Mouse (Mus musculus) cerebellum, adult 2 months (tissue): ENCODE results near the gene Pde9a. TPM values are rescaled to one million over a fixed set of nuclear protein-coding genes. Genes with fewer than 3 reads are reported as not detected.

Experiments used
- DNase-seq, 2 experiments: peaks; one replicate each; pipeline ENCODE4 v3.0.0; 2021
- H3K27ac ChIP-seq: fragments of 200-500 bp; 2 replicates; pipeline ENCODE4 v1.5.1; 2012; ENCODE audit warnings: low read length, control low read depth, inconsistent platforms; ENCODE audit not compliant: insufficient read depth
- H3K27me3 ChIP-seq: fragments of 200-500 bp; 2 replicates; pipeline ENCODE4 v1.6.1; 2012; ENCODE audit warnings: inconsistent platforms, mild to moderate bottlenecking, low read length, moderate library complexity; ENCODE audit not compliant: control insufficient read depth, insufficient read depth
- H3K4me1 ChIP-seq: fragments of 200-500 bp; 2 replicates; pipeline ENCODE4 v1.6.1; 2011; ENCODE audit warnings: low read length; ENCODE audit not compliant: control insufficient read depth, insufficient read depth
- H3K4me3 ChIP-seq: fragments of 200-500 bp; replicated peaks from 2 replicates; pipeline ENCODE3; 2011; ENCODE audit warnings: mild to moderate bottlenecking, low read depth, low read length, control low read depth; ENCODE audit not compliant: insufficient read depth
- CTCF ChIP-seq: fragments of 200-500 bp; IDR thresholded peaks from 2 replicates; pipeline ENCODE4 v1.5.1; 2011; ENCODE audit warnings: low read depth, mild to moderate bottlenecking, control low read depth, low read length, moderate library complexity, borderline replicate concordance; ENCODE audit not compliant: insufficient read depth
- POLR2A ChIP-seq: fragments of 200-500 bp; IDR thresholded peaks from 2 replicates; pipeline ENCODE4 v1.6.1; 2011; ENCODE audit warnings: low read length, control low read depth, borderline replicate concordance; ENCODE audit not compliant: insufficient read depth
- WGBS: fragments of 180-500 bp; shearing (Covaris S2); methylation state at CpG from one replicate; pipeline ENCODE4 v1.1.7; 2018; 5-methylcytosine and 5-hydroxymethylcytosine counted together
- polyA plus RNA-seq: library from polyadenylated mRNA; depleted of rRNA; stranded (reverse); fragments of >200 nt; gene quantifications from 2 replicates; pipeline ENCODE4 v1.2.3, GENCODE M21; 2012; rRNA removed

Gene Pde9a
- 83.1 and 93.0 TPM in 2 replicates for polyA plus RNA-seq

- Histone ChIP-seq H3K4me1 (peaks cover 41% of the 10 kb centered on the region), H3K27ac (peak within 1 kb of the TSS; percentile 93), H3K27me3 (no peaks in the 10 kb centered on the region), H3K4me3 (peak within 1 kb of the TSS; percentile 69)
- TF ChIP-seq POLR2A, result peak; percentile 5; the same call in 1 of the 2 replicates
- no peak for TF ChIP-seq CTCF
- whole genome bisulfite sequencing, result 3% methylated on average over 54 of the region's 56 CpGs
- peak; percentile 70 for DNase-seq
Observed at GRCm38 (mm10) chr17:31385671-31386665, at the start of gene Pde9a. Pde9a (plus strand) TSS chr17:31386210.

GRCm38 (mm10) chr17:31339769-31340168 lies 46.2 kb upstream of the Pde9a start:
- no peak for TF ChIP-seq CTCF
- no peak for TF ChIP-seq POLR2A
- Histone ChIP-seq H3K4me1 (peaks cover 21% of the 10 kb centered on the region), H3K27ac (no peak overlapping the region), H3K27me3 (no peaks in the 10 kb centered on the region), H3K4me3 (no peak overlapping the region)
- 89% methylated on average over 2 of the region's 2 CpGs for WGBS
- no peak for DNase-seq

DNA sequence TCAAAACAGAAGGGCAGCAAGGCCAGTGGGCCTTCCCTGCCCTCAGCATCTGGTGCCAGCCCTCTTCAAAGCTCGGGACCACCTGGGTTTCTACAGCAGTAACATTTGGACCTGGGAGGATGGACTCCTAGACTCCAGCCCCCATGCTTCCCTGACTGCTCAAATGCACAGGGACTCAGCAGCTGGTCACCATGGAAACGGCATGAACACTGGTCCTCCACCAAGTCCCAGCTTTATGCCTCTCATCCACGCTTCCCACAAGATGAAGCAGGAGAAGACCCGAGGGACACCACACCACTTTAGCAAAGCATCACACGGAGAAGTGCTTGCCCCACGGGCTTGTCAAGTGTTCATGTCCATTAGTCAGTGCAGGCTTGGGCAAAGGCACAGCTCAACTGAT lies 43.8 kb upstream of the Pde9a start:
- no peak for DNase-seq
- Histone ChIP-seq H3K4me1 (peaks cover 5% of the 10 kb centered on the region; the same call in 1 of the 2 replicates), H3K27me3 (no peaks in the 10 kb centered on the region), H3K27ac (no peak overlapping the region), H3K4me3 (no peak overlapping the region)
- WGBS, result 57% methylated on average over 6 of the region's 6 CpGs
- TF ChIP-seq CTCF, result no peak
- TF ChIP-seq POLR2A, result no peak

GRCm38 (mm10) chr17:31344172-31344801 lies 41.7 kb upstream of the Pde9a start:
- 48% methylated on average over 5 of the region's 5 CpGs for WGBS
- TF ChIP-seq POLR2A, result no peak
- TF ChIP-seq CTCF, result peak; percentile 76
- Histone ChIP-seq H3K4me3 (no peak overlapping the region), H3K4me1 (peaks cover 13% of the 10 kb centered on the region), H3K27ac (no peak overlapping the region), H3K27me3 (no peaks in the 10 kb centered on the region)
- DNase-seq, result peak; percentile 71 to 80

DNA sequence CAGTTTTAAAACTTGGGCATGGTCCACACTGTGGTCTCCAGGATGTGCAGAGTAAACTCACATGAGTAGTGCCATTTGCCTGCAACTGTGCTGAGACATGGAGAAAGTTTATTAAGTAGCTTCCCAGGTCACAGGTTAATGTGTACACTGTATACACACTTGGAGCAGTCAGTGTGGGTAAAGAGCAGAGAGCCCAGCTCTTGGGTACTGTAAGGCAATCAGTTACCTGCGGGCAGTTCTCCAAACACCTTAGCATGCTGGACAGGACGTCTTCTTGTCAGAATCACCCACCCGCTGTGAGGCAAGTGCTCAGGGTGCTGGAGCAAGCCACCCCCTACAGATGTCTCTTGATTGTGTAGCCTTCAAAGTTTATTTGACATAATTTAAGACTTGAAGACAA lies 41.2 kb upstream of the Pde9a start:
- H3K27ac ChIP-seq, result no peak overlapping the region
- WGBS, result 93% methylated on average over 3 of the region's 3 CpGs
- peaks cover 13% of the 10 kb centered on the region for H3K4me1 ChIP-seq
- H3K27me3 ChIP-seq, result no peaks in the 10 kb centered on the region
- no peak for DNase-seq
- no peak overlapping the region for H3K4me3 ChIP-seq
- TF ChIP-seq CTCF, result no peak
- TF ChIP-seq POLR2A, result no peak

DNA sequence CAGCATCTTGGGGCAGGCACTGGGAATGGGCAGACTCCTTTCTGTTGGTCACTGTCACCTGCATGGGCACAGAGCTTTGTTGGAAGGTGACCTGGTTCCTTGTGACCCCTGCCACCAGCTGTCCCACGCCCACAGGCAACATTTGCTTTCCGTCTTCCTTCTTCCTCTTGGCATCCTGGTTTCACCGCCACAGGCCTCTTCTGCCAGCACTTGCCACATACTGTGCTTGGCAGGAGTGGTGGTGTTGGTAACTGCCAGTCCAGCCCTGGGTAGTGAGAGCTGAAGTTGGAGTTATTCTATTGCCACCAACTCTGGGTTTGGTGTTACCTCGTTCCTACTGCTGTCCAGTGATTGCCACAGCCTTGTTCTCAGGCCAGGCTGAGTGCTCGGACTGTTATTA lies 37.9 kb upstream of the Pde9a start:
- H3K27ac ChIP-seq, result no peak overlapping the region
- WGBS, result 22% methylated on average over 5 of the region's 5 CpGs
- no peak overlapping the region for H3K4me3 ChIP-seq
- TF ChIP-seq CTCF (no peak), POLR2A (no peak)
- DNase-seq, result peak; percentile 47 to 57
- H3K4me1 ChIP-seq, result peaks cover 13% of the 10 kb centered on the region
- no peaks in the 10 kb centered on the region for H3K27me3 ChIP-seq

GRCm38 (mm10) chr17:31349388-31349787 lies 36.6 kb upstream of the Pde9a start:
- Histone ChIP-seq H3K27ac (no peak overlapping the region), H3K4me1 (peaks cover 13% of the 10 kb centered on the region), H3K27me3 (no peaks in the 10 kb centered on the region), H3K4me3 (no peak overlapping the region)
- no peak for DNase-seq
- TF ChIP-seq CTCF, result no peak
- TF ChIP-seq POLR2A, result no peak
- WGBS, result 60% methylated on average over 12 of the region's 12 CpGs
